Mouse (Mus musculus) kidney, adult 11 months (tissue): Measurements from ENCODE around the gene Gm13889.

ENCODE experiments used
- DNase-seq: peaks from one replicate; pipeline ENCODE4 v3.0.0; 2022

The Gm13889 gene

DNA sequence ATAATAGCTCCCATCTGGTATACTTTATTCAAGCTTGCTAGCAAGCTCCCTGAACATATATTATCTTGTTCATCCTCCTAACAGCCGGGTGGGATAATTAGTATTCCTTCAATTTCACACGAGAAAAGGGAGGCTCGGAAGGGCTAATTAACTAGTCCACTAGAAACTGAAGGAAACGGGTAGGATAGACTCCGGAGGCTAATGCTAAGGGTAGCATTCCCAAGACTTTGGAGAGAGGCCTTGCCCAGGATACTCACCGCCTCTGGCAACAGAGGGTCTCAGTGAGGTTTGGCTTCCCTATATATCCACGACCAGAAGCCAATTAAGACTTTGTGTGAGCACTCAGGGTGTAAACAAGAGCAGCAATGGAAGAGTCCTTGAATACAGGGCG is 779 bp upstream of the Gm13889 start:
- DNase-seq: no peak

DNA sequence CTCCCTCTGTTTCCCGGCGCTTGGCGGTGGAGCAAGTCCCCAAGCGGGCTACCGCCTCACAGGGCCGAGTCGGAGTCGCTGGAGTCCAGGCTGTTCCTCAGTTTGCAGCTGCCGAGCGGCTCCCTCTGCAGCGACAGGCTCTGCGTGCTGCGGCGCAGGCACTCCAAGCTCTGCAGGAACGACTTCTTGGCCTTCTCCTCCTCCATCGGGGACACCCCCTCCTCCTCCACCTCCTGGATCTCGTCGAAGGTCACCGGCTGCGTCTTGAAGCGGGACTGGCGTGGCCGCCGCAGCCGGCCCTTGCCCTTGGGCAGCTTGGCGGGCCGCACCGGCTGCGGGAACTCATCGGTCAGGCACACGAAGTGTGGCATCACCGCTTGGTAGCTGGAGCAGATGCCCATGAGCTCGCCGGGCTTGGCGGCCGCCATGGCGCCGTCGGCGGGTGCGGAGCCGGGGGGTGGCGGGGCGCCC is 635 bp downstream of the Gm13889 start:
- DNase-seq: peak; percentile 26

DNA sequence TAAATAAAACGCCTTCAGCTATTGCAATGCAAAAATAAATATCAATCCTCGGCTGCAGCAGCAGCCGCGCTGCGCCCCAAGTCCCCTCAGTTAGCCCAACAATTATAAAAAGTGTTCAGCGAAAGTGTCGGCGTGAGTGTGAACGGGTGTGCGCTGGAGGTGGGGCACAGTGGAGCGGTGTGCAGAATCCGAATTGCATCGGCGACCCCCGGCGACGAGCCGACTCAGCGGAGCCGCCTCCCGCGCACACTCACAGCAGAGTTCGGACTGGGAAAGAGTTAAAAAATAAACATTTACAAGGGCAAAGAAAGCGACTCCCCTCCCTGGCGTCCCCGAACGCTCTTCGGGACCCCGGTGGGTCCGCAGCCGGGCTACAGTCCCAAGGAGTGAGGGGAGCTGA is 1.1 kb downstream of the Gm13889 start:
- no peak for DNase-seq

DNA sequence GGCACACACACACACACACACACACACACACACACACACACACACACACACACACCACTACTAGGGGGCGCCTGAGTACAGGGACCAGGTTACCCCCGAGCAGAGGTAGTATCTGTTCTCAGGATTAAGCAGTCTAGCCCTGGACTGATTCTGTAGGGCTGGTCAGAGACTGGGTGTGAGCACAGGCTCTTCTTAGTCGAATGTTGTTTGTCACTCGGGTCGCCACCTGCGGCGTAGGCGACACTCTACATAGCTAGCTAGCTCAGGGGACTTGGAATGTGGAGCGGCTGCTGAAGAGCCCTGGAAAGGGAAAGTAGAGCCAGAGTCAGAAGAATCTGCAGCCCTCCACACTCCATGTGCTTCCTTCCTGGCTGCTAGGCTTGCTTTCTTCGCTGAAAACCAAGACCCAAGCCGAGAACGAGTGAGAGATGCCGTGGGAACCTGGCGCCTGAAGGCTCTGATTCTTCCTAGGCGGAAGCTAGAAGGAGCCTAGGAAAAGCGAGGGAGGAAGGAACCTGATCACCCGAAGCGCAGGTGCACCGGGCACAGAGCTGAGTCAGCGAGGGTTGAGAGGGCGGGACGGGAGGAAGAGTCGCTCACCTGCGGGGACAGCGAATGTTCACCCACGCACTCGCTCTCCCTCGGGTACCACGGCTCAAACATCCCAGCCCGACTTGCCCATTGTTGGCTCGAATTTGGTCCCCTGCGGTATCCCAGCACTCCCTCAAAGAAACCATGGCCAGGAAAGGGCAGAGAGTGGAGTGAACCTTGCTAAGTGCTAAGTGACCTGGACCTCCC is 2.0 kb downstream of the Gm13889 start:
- DNase-seq: no peak

GRCm38 (mm10) chr2:93953726-93954125 is 3.3 kb downstream of the Gm13889 start:
- DNase-seq: no peak

GRCm38 (mm10) chr2:93946976-93947375 is 10.0 kb downstream of the Gm13889 start:
- DNase-seq: no peak

- no peak for DNase-seq
These were observed 12.1 kb downstream of the Gm13889 start for GRCm38 (mm10) chr2:93944855-93945254.

DNA sequence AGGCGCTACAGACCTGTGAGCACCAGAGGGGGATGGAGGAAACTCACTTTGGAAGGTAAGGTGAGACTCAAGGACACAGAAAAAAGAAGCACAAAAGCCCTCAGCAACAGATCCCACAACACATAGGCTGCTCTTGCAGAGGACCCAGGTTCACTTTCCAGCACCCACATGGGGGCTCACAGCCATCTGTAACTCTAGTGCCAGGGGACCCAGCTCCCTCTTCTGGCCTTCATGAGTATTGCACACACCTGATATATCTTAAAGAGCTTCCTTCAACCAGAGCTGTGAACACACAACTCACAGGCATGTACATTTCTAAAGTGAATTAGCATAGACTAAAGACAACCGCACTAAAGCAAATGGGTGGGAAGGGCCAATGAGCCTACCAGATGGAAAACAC is 12.9 kb downstream of the Gm13889 start:
- DNase-seq: no peak

- DNase-seq: no peak
These were observed 15.3 kb downstream of the Gm13889 start for GRCm38 (mm10) chr2:93941670-93942069.

DNA sequence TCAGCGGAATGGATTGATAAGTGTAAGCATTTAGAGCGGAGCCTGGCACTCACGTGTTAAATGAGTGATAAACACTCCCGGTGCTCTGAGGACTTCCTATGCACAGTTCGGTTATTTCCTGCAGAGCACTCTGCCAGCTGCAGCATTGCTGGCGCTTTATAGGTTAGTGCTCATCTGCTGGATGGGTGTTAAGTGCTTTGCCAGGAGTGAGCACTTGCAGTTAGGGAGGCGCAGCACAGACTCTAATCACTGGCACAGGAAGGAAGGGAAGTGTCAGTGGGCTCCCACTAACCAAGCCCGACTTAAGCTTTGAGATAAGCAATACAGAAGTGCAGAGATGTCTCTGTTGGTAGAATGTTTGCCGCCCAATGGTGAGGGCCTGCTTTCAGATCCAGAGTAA is 18.5 kb downstream of the Gm13889 start:
- DNase-seq: no peak

GRCm38 (mm10) chr2:93928866-93929265 is 28.1 kb downstream of the Gm13889 start:
- DNase-seq: no peak

DNA sequence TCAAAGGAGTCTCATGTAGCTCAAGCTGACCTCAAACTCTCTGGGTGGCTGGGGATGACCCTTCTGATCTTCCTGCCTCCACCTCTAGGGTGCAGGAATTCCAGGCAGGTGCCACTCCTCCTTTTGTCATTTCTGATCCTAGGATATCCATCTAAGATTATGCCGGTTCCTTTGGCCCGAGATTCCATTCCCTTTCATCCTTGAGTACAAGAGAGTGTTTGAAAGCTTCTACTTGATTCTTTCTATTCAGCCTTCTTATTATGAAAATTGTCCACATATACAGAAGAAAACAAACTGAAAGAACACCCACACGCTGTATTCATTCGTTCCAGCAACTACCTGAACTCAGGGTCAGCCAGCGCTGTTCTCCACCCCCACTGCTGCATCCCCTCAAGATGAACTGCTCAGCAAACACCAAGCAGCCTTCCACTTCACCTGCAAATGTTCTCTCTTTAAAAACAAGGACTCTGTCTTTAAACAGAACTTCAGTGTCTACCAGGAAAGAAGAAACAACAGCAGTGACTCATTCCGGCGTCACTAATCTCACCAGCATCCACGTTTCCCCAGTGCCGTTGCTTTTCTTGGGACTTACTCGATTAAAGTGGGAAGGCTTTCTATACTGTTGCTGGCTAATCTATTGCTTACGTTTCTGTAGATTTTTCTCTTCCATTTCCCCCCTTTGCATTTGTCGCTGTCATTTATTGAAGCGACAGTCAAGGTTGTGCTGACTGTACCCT is 29.1 kb downstream of the Gm13889 start:
- DNase-seq: no peak

GRCm38 (mm10) chr2:93926141-93926540 is 30.9 kb downstream of the Gm13889 start:
- no peak for DNase-seq

DNA sequence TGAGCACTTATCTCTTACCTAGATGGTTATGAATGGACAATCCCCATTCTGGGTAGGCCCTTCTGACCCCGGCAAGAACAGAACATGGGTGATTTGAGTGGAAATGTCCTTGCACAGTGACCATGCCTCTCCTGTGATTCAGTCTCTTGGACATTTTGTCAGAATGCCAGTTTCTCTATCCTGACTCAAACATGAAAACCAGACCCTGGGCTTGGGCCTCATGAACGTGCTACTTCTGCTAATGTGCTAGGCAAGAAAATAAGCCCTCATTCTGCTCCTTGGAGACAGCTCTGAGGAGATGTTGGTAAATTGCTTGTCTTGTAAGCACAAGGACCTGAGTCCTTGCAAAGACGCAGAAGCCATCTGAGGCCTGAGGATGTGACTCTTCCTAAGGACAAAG is 37.9 kb downstream of the Gm13889 start:
- no peak for DNase-seq

DNA sequence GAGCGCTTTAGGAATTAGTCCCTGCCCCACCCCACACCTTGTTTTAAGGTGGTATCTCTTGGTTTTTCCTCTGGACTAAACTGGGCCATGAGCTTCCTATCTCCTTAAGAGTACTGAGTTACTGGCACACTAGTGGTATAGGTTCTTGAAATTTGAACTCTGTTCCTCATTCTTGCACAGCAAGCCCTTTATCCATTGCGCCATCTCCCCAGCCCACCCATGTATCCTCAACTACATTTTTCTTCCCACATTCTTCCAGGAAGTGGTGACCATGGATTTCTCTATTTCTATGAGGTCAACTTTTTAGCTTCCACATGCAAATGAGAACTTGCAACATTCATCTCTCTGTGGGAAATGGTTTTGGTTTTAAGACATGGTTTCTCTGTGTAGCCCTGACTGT is 43.4 kb downstream of the Gm13889 start:
- no peak for DNase-seq

DNA sequence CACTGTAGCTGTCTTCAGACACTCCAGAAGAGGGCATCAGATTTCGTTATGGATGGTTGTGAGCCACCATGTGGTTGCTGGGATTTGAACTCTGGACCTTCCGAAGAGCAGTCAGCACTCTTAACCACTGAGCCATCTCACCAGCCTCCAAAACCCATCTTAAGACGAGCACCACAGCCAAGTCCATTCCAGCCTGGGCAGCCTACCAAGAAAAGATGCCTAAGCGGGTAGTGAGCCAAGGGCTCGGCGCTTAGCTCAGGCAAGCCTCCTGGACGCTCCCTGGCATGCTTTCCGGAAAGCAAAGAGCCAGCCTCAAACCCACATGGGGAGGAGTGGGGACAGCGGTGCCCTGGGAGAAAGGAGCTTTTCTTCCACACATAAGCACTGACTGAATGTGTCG is 45.1 kb downstream of the Gm13889 start:
- DNase-seq: peak; percentile 47

- no peak for DNase-seq
These were observed 47.3 kb downstream of the Gm13889 start for GRCm38 (mm10) chr2:93909716-93910115.

GRCm38 (mm10) chr2:93907519-93908294 is 49.3 kb downstream of the Gm13889 start:
- peak; percentile 42 for DNase-seq

DNA sequence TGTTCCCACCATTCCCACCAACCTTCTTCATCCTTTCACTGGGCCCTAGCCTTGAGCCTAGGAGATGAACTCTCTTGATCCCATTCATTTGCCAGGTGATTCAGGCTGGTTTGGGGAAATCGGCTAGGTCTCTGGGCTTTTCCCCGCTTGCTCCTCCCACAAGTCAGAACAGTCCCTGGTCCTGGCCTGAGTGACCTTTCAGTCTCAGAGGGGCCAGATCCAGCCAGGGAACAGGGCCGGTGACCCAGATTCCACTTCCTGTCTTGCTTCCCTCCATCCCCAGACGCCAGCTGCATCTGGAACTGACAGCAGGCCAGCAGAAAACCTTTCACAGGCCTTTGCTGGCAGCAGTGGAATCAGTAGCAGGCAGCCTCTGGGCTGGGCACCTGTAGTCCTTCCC is 50.7 kb downstream of the Gm13889 start:
- peak; percentile 25 for DNase-seq
